Mouse (Mus musculus): ENCODE results near the gene Padi2.

The Padi2 gene

GRCm38 (mm10) chr4:140906076-140906826 lies at the start of gene Padi2:
Gene Padi2, plus strand, starts transcription at chr4:140906344.
- ATAC-seq (ENCODE audit: low TSS enrichment) = peak; percentile 62; the same call in 1 of the 2 replicates

GRCm38 (mm10) chr4:140857041-140857440 lies 49.1 kb upstream of the Padi2 start:
- no peak for ATAC-seq (ENCODE audit: low TSS enrichment)

- ATAC-seq (ENCODE audit: low TSS enrichment) = no peak
These were observed 48.3 kb upstream of the Padi2 start for GRCm38 (mm10) chr4:140857813-140858212.

DNA sequence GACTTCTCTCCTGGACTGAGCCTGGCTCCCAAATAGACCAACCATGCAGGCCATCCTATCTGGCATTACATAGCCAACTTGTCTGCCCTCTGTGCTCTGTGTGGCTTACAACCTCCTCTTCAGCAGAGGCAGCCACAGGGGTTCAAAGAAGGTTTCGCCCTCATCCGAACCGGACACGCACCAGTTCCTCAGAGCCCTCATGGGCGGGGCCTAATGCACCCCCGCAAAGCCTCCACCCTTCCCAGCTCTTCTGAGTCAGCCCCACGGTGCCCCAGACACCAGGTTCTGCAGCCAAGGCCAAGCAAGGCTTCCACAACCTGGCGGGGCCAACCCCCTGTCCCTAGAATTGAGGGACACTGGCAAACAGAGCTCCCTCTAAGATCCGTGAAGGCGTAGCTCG lies 46.9 kb upstream of the Padi2 start:
- ATAC-seq (ENCODE audit: low TSS enrichment) = no peak

DNA sequence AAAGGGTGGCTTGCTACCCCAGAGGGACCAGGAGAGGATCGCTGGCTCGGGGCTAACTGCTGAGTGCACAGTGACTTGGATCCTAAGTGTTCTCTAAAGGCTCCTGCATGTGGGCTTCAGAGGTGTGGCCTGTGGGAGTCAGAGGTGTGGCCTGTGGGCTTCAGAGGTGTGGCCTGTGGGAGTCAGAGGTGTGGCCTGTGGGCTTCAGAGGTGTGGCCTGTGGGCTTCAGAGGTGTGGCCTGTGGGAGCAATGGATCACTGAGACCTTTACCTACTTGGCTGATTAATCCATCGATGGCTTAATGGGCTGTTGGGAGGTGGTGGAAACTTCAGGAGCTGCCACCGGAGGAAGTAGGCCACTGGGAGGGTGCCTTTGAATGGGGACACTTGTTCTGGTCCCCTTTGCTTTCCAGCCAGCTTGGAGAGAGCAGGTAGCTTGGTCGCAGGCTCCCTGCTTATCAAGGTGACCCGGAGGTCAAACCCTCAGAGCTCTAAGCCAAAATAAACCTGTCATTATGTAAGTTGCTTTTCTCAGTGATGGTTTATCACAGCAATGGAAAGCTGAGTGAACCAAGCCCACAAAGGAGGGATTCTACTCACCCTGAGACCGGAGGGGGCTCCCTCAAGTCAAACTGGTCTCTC lies 45.9 kb upstream of the Padi2 start:
- no peak for ATAC-seq (ENCODE audit: low TSS enrichment)

DNA sequence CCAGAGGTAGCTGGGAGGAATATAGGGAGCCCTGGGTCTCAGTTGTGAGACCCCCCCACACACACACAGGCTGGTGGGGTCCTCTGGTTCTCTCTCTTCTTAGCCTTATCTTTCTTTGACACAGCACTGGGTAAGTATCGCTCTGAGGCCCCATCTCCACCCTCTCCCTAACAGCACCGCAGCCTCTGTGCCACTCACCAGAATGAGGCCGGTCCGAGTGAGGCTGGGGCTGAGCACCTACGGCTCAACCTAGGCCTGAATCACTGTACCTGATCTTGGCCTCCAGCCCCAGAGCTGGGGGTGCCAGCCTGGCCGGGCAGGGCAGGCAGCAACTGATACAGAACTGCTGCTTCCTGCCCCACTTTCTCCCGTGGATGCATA lies 45.4 kb upstream of the Padi2 start:
- ATAC-seq (ENCODE audit: low TSS enrichment) = no peak

- no peak for ATAC-seq (ENCODE audit: low TSS enrichment)
These were observed 44.0 kb upstream of the Padi2 start for GRCm38 (mm10) chr4:140862036-140862650.

- no peak for ATAC-seq (ENCODE audit: low TSS enrichment)
These were observed 37.5 kb upstream of the Padi2 start for GRCm38 (mm10) chr4:140868484-140869190.

DNA sequence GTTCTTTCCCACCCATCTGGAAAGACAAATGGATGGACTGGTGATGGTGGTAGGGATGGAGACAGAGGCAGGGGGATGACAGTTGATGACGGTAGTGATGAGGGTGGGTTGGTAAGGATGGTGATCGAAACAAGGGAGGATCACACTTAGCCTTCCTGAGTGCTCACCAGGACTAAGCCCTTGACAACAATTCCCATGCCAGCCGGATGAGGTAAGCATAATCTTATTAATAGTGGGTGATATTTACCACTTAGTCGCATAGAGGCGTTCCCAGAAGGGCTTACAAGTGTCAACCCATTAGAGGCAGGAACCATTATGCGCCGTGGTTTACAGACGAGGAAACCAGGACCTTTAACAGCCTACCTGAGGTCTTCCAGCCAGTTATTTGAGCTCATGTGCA lies 36.2 kb upstream of the Padi2 start:
- no peak for ATAC-seq (ENCODE audit: low TSS enrichment)

DNA sequence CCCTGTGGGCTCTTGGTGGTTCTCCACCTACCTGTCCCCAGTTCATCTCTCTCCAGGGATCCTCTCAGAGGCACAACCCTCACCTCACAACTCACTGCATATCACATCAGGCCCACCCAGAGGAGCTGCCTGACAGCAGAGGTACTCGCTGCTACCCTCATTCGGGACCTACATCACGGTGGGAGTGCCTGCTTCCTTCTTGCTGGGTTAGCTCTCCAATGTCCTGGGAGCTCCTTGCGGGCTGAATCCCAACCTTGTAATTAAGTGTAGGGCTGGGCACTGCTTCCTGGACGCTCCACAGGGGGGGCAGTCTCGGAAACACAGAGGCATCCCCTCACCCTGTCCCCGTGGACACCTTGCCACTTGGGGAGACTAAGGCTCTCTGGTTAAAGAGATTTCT lies 35.3 kb upstream of the Padi2 start:
- no peak for ATAC-seq (ENCODE audit: low TSS enrichment)

DNA sequence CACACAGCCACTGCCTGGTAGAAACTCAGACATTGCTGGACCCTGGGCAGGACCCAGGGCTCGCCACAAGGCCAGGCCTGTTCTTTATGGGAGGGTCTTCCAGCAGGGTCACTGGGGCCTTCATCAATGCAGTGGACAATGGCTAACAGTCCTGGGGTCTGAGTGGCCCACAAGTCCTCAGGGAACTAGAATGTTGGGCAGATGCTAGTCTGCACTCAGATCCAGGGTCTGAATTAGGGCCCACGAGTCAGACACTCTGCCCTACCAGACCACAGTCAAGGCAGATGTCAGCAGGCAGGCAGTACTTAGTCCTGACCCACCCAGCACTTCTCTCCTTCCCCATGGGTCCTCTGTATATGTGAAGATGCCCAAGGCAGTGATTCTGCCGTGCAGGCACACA lies 34.8 kb upstream of the Padi2 start:
- no peak for ATAC-seq (ENCODE audit: low TSS enrichment)

DNA sequence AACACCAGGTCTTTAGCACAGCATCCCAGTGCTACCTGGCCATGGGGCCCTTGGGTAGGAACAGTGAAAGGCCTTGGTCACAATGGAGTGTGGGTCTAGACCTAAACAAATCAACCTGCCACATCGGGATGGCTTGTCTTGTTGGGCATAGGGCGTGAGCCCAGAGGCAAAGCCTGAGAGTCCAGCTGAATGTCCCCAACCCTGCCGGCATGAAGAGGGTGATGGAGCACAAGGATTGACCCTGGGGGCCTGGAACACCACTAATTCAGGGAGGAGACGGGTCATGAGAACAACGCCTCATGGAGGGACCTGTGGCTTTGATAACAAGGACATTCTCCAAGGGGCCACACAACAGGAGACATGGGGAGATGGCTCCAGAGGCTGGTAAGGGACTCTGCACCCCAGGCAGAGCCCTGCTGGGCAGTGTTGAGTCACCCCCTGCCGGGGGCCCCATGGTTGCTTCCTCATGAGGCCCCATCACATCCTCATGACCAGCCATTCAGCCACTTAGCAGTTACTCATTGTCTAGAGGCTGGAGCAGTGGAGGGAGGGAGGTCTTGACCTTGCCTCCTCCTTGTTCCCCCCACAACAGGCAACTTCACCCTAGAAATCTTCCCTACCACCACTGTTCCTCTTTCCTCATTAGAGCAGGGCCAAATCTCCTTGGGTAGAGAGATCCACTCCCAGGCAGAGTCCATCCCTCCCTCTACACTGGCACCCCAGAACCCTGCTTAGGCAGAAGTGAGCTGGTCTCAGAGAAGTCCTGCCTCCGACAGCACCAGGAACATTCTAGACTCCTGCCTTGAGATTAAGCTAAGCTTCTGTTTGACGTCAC lies 34.1 kb upstream of the Padi2 start:
- ATAC-seq (ENCODE audit: low TSS enrichment) = no peak

DNA sequence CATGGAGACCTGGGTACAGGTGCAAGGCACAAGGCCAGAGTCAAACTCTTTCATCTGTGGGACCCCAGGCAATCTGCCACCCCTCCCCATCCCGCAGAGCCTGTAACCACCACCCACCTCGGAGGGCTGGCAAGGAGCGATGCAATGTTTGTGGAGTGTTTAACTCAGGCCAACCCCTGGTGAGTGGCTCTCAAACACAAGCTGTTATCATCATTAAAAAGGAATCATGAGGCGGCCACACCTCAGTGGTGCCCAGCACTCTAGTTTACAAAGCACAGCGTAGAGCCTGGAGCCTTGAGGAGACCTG lies 33.5 kb upstream of the Padi2 start:
- ATAC-seq (ENCODE audit: low TSS enrichment) = no peak

GRCm38 (mm10) chr4:140873011-140873410 lies 33.1 kb upstream of the Padi2 start:
- no peak for ATAC-seq (ENCODE audit: low TSS enrichment)

GRCm38 (mm10) chr4:140876161-140876560 lies 30.0 kb upstream of the Padi2 start:
- ATAC-seq (ENCODE audit: low TSS enrichment) = no peak

DNA sequence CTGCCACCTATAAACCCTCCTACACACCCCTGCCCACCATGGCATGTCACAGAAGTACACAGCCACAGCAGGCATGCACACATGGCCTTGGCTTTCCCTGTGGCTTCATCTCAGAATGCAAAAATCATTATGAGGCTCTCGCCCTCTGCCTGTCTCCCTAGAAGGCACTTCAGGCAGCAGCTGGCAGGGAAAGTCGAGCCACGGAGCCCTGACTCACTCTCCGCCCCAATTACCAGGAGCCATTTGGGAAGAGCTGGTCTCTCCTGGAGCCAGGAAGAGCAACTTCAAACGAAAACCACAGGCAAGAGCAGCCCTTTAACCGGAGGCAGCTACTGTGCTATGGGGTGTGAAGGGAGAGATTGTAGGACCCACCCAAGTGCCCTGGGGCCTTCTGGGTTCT lies 29.5 kb upstream of the Padi2 start:
- no peak for ATAC-seq (ENCODE audit: low TSS enrichment)

GRCm38 (mm10) chr4:140877441-140877840 lies 28.7 kb upstream of the Padi2 start:
- no peak for ATAC-seq (ENCODE audit: low TSS enrichment)

- ATAC-seq (ENCODE audit: low TSS enrichment) = no peak
These were observed 27.5 kb upstream of the Padi2 start for GRCm38 (mm10) chr4:140878655-140879054.

DNA sequence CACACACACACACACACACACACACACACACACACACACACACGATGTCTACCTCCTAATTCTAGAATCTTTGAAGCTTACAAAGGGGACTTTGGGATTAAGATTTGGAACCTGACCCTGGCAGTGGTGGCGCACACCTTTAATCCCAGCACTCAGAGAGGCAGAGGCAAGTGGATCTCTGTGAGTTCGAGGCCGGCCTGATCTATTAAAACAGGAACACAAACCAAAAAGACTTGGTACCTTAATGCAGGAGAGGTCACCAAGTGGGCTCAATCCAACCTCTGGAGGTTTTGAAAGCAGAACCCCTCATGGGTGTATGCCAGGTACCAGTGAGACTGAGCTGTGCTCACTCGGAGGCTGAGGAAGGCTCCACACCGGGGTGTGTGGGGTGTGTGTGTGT lies 27.0 kb upstream of the Padi2 start:
- ATAC-seq (ENCODE audit: low TSS enrichment) = no peak

DNA sequence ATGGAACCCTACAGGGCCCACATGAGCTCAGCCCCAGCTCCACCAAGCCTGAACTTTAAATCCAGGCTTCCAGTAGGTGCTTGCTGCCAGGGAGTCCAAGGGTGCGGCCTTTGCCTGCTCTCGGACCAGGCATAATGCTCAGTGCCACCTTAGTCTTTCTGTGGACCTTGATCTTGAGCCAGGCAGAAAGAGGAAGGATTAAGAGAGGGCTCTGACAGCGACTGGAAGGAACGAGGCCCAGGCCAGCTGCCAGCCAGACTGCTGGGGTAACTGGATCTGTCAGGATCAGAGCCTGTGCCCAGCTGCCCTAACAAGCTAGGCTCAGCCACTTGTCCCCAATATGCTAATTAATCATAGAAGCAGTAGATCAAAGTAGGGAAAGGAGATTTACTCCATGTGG lies 26.4 kb upstream of the Padi2 start:
- ATAC-seq (ENCODE audit: low TSS enrichment) = peak; percentile 27; the same call in 1 of the 2 replicates

DNA sequence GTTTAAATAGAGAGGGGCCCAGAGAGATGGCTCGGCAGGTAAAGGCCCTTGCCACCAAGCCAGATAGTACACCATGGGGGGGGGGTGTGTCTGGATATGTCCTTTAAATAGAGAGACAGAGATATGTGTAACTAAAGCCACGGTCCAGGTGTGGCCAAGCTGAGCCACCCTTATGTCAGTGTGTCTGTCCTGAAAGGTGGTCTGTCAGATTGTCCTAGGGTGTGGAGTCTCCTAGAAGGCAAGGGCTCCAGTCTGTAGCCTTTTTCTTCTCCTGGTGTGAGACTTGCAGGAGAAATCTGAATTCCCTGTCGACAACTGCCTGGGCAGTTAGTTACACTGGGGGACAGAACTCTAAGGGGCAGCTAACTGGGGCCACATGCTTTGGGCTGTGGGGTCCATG lies 25.9 kb upstream of the Padi2 start:
- no peak for ATAC-seq (ENCODE audit: low TSS enrichment)
